8 mouse cellular contexts compared by ENCODE assay signal in genomic region chr2:157434497-157434896, GRCm38 (mm10). TPM values are rescaled to one million over a fixed set of nuclear protein-coding genes. Genes with fewer than 3 reads are reported as not detected.
DNase-seq lines count a peak whose midpoint lies in the region; ATAC-seq lines count a peak whose summit lies in the region.

No protein-coding gene starts in this region.

- ATAC-seq in forebrain, embryonic 16.5 days, result peak; percentile 62
- ATAC-seq in midbrain, embryonic 12.5 days (ENCODE audit: low FRiP score, low read depth), result 0 out of 2 replicates have a peak, but pooled peaks have one; percentile 21

- peak overlapping the region; percentile 69 for H3K27ac ChIP-seq in forebrain, embryonic 16.5 days (ENCODE audit: low read length)
- no peak overlapping the region for H3K27ac ChIP-seq in midbrain, embryonic 12.5 days (replicated peaks)

- H3K36me3 ChIP-seq in forebrain, embryonic 16.5 days (ENCODE audit: control insufficient read depth, insufficient read depth), result no peaks in the 10 kb centered on the region; the same call in 1 of the 2 replicates
- H3K36me3 ChIP-seq in midbrain, embryonic 12.5 days, result peaks cover 40% of the 10 kb centered on the region

- WGBS in forebrain, embryonic 16.5 days, result 13% methylated on average over 6 of the region's 6 CpGs
- 11% methylated on average over 6 of the region's 6 CpGs for WGBS in midbrain, embryonic 12.5 days

- H3K4me2 ChIP-seq in forebrain, embryonic 16.5 days (ENCODE audit: low read length), result no peak overlapping the region
- no peak overlapping the region for H3K4me2 ChIP-seq in midbrain, embryonic 12.5 days (replicated peaks)

- H3K9ac ChIP-seq in forebrain, embryonic 16.5 days (replicated peaks; ENCODE audit: low read depth, low read length), result no peak overlapping the region
- no peak overlapping the region for H3K9ac ChIP-seq in midbrain, embryonic 12.5 days (replicated peaks)

- H3K4me3 ChIP-seq in forebrain, embryonic 16.5 days (replicated peaks; ENCODE audit: low read length), result no peak overlapping the region
- no peak overlapping the region for H3K4me3 ChIP-seq in midbrain, embryonic 12.5 days

- no peaks in the 10 kb centered on the region for H3K27me3 ChIP-seq in forebrain, embryonic 16.5 days (replicated peaks; ENCODE audit: control insufficient read depth, insufficient read depth, low read length)
- no peaks in the 10 kb centered on the region for H3K27me3 ChIP-seq in midbrain, embryonic 12.5 days

- peak; percentile 30 for DNase-seq in ovary, postnatal 36 days (ENCODE audit: low spot score)
- no peak for DNase-seq in ovary, postnatal 10 days (ENCODE audit: low spot score)
- DNase-seq in kidney, postnatal 14 days, result peak; percentile 58
- peak; percentile 75 for DNase-seq in urinary bladder, postnatal 25 days (ENCODE audit: low spot score)
- DNase-seq in adrenal gland, postnatal 10 days, result no peak
- no peak for DNase-seq in adrenal gland, postnatal 4 days (ENCODE audit: low spot score in 2 of 2)

- H3K4me1 ChIP-seq in forebrain, embryonic 16.5 days (replicated peaks; ENCODE audit: control insufficient read depth, insufficient read depth, low read length), result peaks cover 47% of the 10 kb centered on the region
- peaks cover 54% of the 10 kb centered on the region for H3K4me1 ChIP-seq in midbrain, embryonic 12.5 days

- H3K9me3 ChIP-seq in forebrain, embryonic 16.5 days (ENCODE audit: control insufficient read depth, low read length), result no peaks in the 10 kb centered on the region
- H3K9me3 ChIP-seq in midbrain, embryonic 12.5 days, result no peaks in the 10 kb centered on the region

RNA-seq across cellular contexts. Expression of gene Src, which starts 16.3 kb away (rescaled TPM):
- 32.2 and 36.6 TPM in 2 replicates for polyA plus RNA-seq in forebrain, embryonic 16.5 days (2015; fragmentation: Nextera tagmentation; extraction: Ambion mirVana)
- polyA plus RNA-seq in midbrain, embryonic 12.5 days (2016; fragmentation: Nextera tagmentation; extraction: Ambion mirVana), result 33.5 and 36.6 TPM in 2 replicates
- 10 to 100 TPM; 18.9 to 21.8 TPM for total RNA-seq in adrenal gland, postnatal 10 days (2021)
- 10 to 100 TPM; 34.0 to 36.7 TPM for total RNA-seq in adrenal gland, postnatal 4 days (2021)

Comparison
In these comparisons a context has a peak if more than half of its experiments do, and no peak if none do; other contexts are left out.
1. DNase-seq: peak in ovary, postnatal 36 days (single experiment), kidney, postnatal 14 days (single experiment) and urinary bladder, postnatal 25 days (single experiment); none in ovary, postnatal 10 days (single experiment), adrenal gland, postnatal 10 days (single experiment) and adrenal gland, postnatal 4 days (0 of 2).